Mouse (Mus musculus): ENCODE data around the gene Nhs.

Nhs gene

GRCm38 (mm10) chrX:162159637-162160611 is at the start of gene Nhs:
Gene Nhs, minus strand, starts transcription at chrX:162159730.
- DNase-seq (ENCODE audit: low read depth in 1 of 2, low spot score in 2 of 2): no peak

GRCm38 (mm10) chrX:162206350-162206884 is 46.9 kb upstream of the Nhs start:
- no peak for DNase-seq (ENCODE audit: low read depth in 1 of 2, low spot score in 2 of 2)

GRCm38 (mm10) chrX:162158743-162159636 is 540 bp downstream of the Nhs start:
- DNase-seq (ENCODE audit: low read depth in 1 of 2, low spot score in 2 of 2): no peak

- no peak for DNase-seq (ENCODE audit: low read depth in 1 of 2, low spot score in 2 of 2)
Measured at GRCm38 (mm10) chrX:162158142-162158541, 1.4 kb downstream of the Nhs start.

- no peak for DNase-seq (ENCODE audit: low read depth in 1 of 2, low spot score in 2 of 2)
Measured at GRCm38 (mm10) chrX:162137807-162138206, 21.7 kb downstream of the Nhs start.

- no peak for DNase-seq (ENCODE audit: low read depth in 1 of 2, low spot score in 2 of 2)
Measured at GRCm38 (mm10) chrX:162113257-162113656, 46.3 kb downstream of the Nhs start.

GRCm38 (mm10) chrX:162102802-162103434 is 56.6 kb downstream of the Nhs start:
- DNase-seq (ENCODE audit: low read depth in 1 of 2, low spot score in 2 of 2): no peak

- no peak for DNase-seq (ENCODE audit: low read depth in 1 of 2, low spot score in 2 of 2)
Measured at GRCm38 (mm10) chrX:162098364-162098763, 61.2 kb downstream of the Nhs start.

- no peak for DNase-seq (ENCODE audit: low read depth in 1 of 2, low spot score in 2 of 2)
Measured at GRCm38 (mm10) chrX:162087291-162087690, 72.2 kb downstream of the Nhs start.

GRCm38 (mm10) chrX:162085897-162086200 is 73.7 kb downstream of the Nhs start:
- DNase-seq (ENCODE audit: low read depth in 1 of 2, low spot score in 2 of 2): no peak

- no peak for DNase-seq (ENCODE audit: low read depth in 1 of 2, low spot score in 2 of 2)
Measured at GRCm38 (mm10) chrX:162085062-162085896, 74.3 kb downstream of the Nhs start.

GRCm38 (mm10) chrX:162063164-162063563 is 96.4 kb downstream of the Nhs start:
- no peak for DNase-seq (ENCODE audit: low read depth in 1 of 2, low spot score in 2 of 2)

- DNase-seq (ENCODE audit: low read depth in 1 of 2, low spot score in 2 of 2): no peak
Measured at GRCm38 (mm10) chrX:162055635-162056034, 103.9 kb downstream of the Nhs start.

GRCm38 (mm10) chrX:162053566-162053965 is 106.0 kb downstream of the Nhs start:
- DNase-seq (ENCODE audit: low read depth in 1 of 2, low spot score in 2 of 2): no peak

GRCm38 (mm10) chrX:162052534-162052933 is 107.0 kb downstream of the Nhs start:
- DNase-seq (ENCODE audit: low read depth in 1 of 2, low spot score in 2 of 2): no peak

- DNase-seq (ENCODE audit: low read depth in 1 of 2, low spot score in 2 of 2): no peak
Measured at GRCm38 (mm10) chrX:162049616-162050015, 109.9 kb downstream of the Nhs start.

- no peak for DNase-seq (ENCODE audit: low read depth in 1 of 2, low spot score in 2 of 2)
Measured at GRCm38 (mm10) chrX:162045527-162045926, 114.0 kb downstream of the Nhs start.

GRCm38 (mm10) chrX:162044109-162044508 is 115.4 kb downstream of the Nhs start:
- no peak for DNase-seq (ENCODE audit: low read depth in 1 of 2, low spot score in 2 of 2)

- DNase-seq (ENCODE audit: low read depth in 1 of 2, low spot score in 2 of 2): no peak
Measured at GRCm38 (mm10) chrX:162025210-162025953, 134.1 kb downstream of the Nhs start.

- DNase-seq (ENCODE audit: low read depth in 1 of 2, low spot score in 2 of 2): no peak
Measured at GRCm38 (mm10) chrX:162021724-162022123, 137.8 kb downstream of the Nhs start.

Data from monocyte, adult 2 months (primary cell).